In the genomic region with DNA sequence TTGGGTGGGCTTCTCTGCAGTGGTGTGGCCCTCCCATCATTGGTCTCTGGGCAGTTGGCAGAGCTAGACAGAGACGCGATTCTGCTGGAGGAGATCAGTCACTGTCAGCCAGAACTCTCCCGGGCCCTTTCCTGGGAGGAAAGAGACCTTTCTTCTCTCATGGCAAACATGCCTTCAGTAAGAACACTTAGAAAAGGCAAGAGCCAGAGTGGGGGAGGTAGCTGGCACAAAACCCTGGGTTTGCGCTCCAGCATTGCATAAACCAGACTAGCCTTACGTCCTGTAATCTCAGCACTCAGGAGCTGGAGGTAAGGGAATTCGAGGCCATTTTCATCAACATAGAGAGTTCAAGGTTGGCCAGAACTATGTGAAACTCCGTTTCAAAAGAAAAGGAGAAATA, we compare ENCODE assay signal across 29 mouse cellular contexts. TPM values are rescaled to one million over a fixed set of nuclear protein-coding genes. Genes with fewer than 3 reads are reported as not detected.
DNase-seq lines count a peak whose midpoint lies in the region; ATAC-seq and TF ChIP-seq lines count a peak whose summit lies in the region.
"Had no signal": no experiment of that assay in that cellular context is flagged by ENCODE, and none has a peak within 500 bp of the region (broad histone marks: within the 10 kb centered on the region; RNA-seq: fewer than 3 reads in every experiment).

No protein-coding gene starts in this region.

- H3K27me3 ChIP-seq in lung, embryonic 14.5 days (ENCODE audit: insufficient read depth, low read length) = no peaks in the 10 kb centered on the region
- H3K27me3 ChIP-seq: embryonic facial prominence, embryonic 12.5 days; heart, embryonic 13.5 days; limb, embryonic 13.5 days; midbrain, embryonic 12.5 days; neural tube, embryonic 12.5 days; stomach, embryonic 15.5 days had no signal

- TF ChIP-seq CTCF in lung, embryonic 14.5 days (IDR thresholded peaks at IDR 0.05; ENCODE audit: low read depth) = no peak

- H3K9me3 ChIP-seq in lung, embryonic 14.5 days (ENCODE audit: low read depth, low read length) = no peaks in the 10 kb centered on the region
- H3K9me3 ChIP-seq: embryonic facial prominence, embryonic 12.5 days; heart, embryonic 13.5 days; limb, embryonic 13.5 days; liver, embryonic 13.5 days; midbrain, embryonic 12.5 days; neural tube, embryonic 12.5 days; stomach, embryonic 15.5 days had no signal

- H3K4me2 ChIP-seq in lung, embryonic 14.5 days = no peak overlapping the region
- H3K4me2 ChIP-seq: embryonic facial prominence, embryonic 12.5 days; heart, embryonic 13.5 days; limb, embryonic 13.5 days; liver, embryonic 13.5 days; midbrain, embryonic 12.5 days; neural tube, embryonic 12.5 days; stomach, embryonic 15.5 days had no signal

- H3K36me3 ChIP-seq in lung, embryonic 14.5 days (ENCODE audit: insufficient read depth) = no peaks in the 10 kb centered on the region
- H3K36me3 ChIP-seq: embryonic facial prominence, embryonic 12.5 days; heart, embryonic 13.5 days; limb, embryonic 13.5 days; liver, embryonic 13.5 days; midbrain, embryonic 12.5 days; neural tube, embryonic 12.5 days; stomach, embryonic 15.5 days had no signal

- WGBS in lung, embryonic 14.5 days = 45% methylated on average over 7 of the region's 7 CpGs

- H3K9ac ChIP-seq in lung, embryonic 14.5 days = no peak overlapping the region
- H3K9ac ChIP-seq: embryonic facial prominence, embryonic 12.5 days; heart, embryonic 13.5 days; limb, embryonic 13.5 days; liver, embryonic 13.5 days; midbrain, embryonic 12.5 days; neural tube, embryonic 12.5 days; stomach, embryonic 15.5 days had no signal

- no peak for ATAC-seq in lung, embryonic 14.5 days (ENCODE audit: insufficient read depth)
- ATAC-seq: CD4-positive, CD25-positive, alpha-beta regulatory T cell, adult 4 months; forebrain, embryonic 16.5 days; inflammation-experienced regulatory T-cells, adult 6 months had no signal

- no peak overlapping the region for H3K27ac ChIP-seq in lung, embryonic 14.5 days (ENCODE audit: low read depth)
- H3K27ac ChIP-seq: embryonic facial prominence, embryonic 12.5 days; heart, embryonic 13.5 days; layer of hippocampus, adult 2 months; limb, embryonic 13.5 days; liver, embryonic 13.5 days; midbrain, embryonic 12.5 days; neural tube, embryonic 12.5 days; stomach, embryonic 15.5 days had no signal

- no peak overlapping the region for H3K4me3 ChIP-seq in lung, embryonic 14.5 days (ENCODE audit: low read depth, low read length)
- H3K4me3 ChIP-seq: embryonic facial prominence, embryonic 12.5 days; heart, embryonic 13.5 days; layer of hippocampus, adult 2 months; limb, embryonic 13.5 days; liver, embryonic 13.5 days; midbrain, embryonic 12.5 days; neural tube, embryonic 12.5 days; stomach, embryonic 15.5 days had no signal

- peaks cover 10% of the 10 kb centered on the region; the same call in 1 of the 2 replicates for H3K4me1 ChIP-seq in lung, embryonic 14.5 days (ENCODE audit: insufficient read depth)

- peak; percentile 84 for DNase-seq in adrenal gland, adult 2 months
- DNase-seq in adrenal gland, postnatal 4 days (ENCODE audit: low spot score in 2 of 2) = no peak
- peak; percentile 44 for DNase-seq in ovary, postnatal 36 days (ENCODE audit: low spot score)
- DNase-seq in ovary, postnatal 10 days (ENCODE audit: low spot score) = no peak
- DNase-seq in lung, embryonic 14.5 days = peak; percentile 27
- DNase-seq in embryo, embryonic 9.5 days (ENCODE audit: extremely low spot score) = no peak
- no peak for DNase-seq in thymus, postnatal 25 days
- DNase-seq in right cerebral cortex, postnatal 36 days (ENCODE audit: low spot score in 2 of 2) = no peak
- DNase-seq: cerebellum, adult 2 months; kidney, adult 8-10 months; kidney, postnatal 14 days; layer of hippocampus, postnatal 36 days; liver, embryonic 13.5 days; spleen, adult 18-20 months; thymus, adult 18-20 months had no signal

RNA-seq across cellular contexts. Expression of a gene that starts 8.8 kb away (rescaled TPM):
- 100 to 1,000 TPM in 1 of 2 experiments, 10 to 100 TPM in 1; 96.8 to 142 TPM for total RNA-seq in adrenal gland, adult 2 months (2021)
- polyA plus RNA-seq in adrenal gland, adult 2 months (2012; rRNA removed) = 155 and 228 TPM in 2 replicates
- total RNA-seq in adrenal gland, postnatal 4 days (2021) = 10 to 100 TPM; 86.9 to 95.5 TPM
- 86.6 and 86.9 TPM in 2 replicates for polyA plus RNA-seq in lung, embryonic 14.5 days (2014; fragmentation: Nextera tagmentation; extraction: Ambion mirVana)

RNA-seq across cellular contexts. Expression of a gene that starts 50.7 kb away (rescaled TPM):
- total RNA-seq in adrenal gland, adult 2 months (2021) = 1 to 10 TPM in 1 of 2 experiments, under 1 TPM in 1; 0.46 to 1.2 TPM
- 0.09 TPM in 1 of 2 replicates, not detected in the other for polyA plus RNA-seq in adrenal gland, adult 2 months (2012; rRNA removed)
- total RNA-seq in adrenal gland, postnatal 4 days (2021) = under 1 TPM; 0.62 to 0.68 TPM
- polyA plus RNA-seq in lung, embryonic 14.5 days (2014; fragmentation: Nextera tagmentation; extraction: Ambion mirVana) = 0.35 and 0.59 TPM in 2 replicates
- total RNA-seq: common myeloid progenitor, adult 5-6 weeks; gastrocnemius, adult 18-20 months; granulocyte monocyte progenitor cell, adult 5-6 weeks; heart, postnatal 25 days; layer of hippocampus, adult 2 months; layer of hippocampus, postnatal 36 days had no signal
- polyA plus RNA-seq: inflammation-experienced regulatory T-cells, adult 6 months; liver, embryonic 13.5 days had no signal

Comparison
In these comparisons a context has a peak if more than half of its experiments do, and no peak if none do; other contexts are left out.
1. DNase-seq: peak in adrenal gland, adult 2 months (single experiment), ovary, postnatal 36 days (single experiment) and lung, embryonic 14.5 days (single experiment); none in adrenal gland, postnatal 4 days (0 of 2), ovary, postnatal 10 days (single experiment), embryo, embryonic 9.5 days (single experiment), thymus, postnatal 25 days (single experiment) and right cerebral cortex, postnatal 36 days (0 of 2).